Mouse (Mus musculus): ENCODE data around the gene Gstm7. TPM values are rescaled to one million over a fixed set of nuclear protein-coding genes. Genes with fewer than 3 reads are reported as not detected.
A peak's percentile ranks its signal among the peaks of the same experiment; 100 is the strongest.

Gstm7 gene
- total and polyA plus RNA-seq, 2 experiments from 2014 or later = 36.4 to 38.3 TPM

DNA sequence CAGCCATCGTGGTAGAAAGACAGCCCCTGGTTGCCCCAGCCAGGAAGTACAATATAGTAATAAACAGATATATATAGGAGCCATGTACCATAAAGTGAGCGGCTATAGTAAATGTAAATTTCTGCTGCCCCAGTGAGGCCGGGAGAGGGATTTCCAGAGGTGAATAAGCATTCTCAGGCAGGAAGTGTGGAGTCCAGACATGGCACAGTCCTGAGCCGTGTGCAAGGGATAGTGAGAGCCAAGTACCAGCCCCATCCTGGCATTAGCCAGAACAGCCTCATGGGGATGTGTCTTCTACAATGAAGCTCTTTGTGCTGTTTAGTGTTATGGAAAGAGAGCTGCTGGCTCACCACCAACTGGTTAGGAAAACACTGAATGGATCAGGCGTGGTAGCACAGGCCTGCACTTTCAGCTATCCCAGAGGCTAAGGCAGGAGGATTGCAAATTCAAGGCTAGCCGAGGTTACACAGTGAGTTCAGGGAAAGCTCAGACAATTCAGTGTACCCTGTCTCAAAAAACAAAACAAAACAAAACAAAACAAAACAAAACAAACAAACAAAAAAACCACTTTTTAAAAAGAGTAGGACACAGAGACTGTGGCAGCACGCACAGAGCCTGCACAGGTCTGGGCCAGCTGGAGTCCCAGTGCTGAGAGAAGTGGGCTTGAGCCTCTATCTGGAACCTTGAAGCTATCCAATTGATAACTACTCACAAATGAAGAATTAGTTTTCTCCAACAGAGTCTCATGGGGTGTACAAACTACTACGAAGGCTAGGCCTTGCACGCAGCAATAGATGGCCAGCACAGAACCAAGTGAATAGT is 43.7 kb downstream of the Gstm7 start:
- 76% methylated on average over 9 of the region's 9 CpGs for WGBS
- no peak overlapping the region for H3K4me2 ChIP-seq (ENCODE audit: low read depth, low read length, poor library complexity, severe bottlenecking)
- no peaks in the 10 kb centered on the region for H3K36me3 ChIP-seq (ENCODE audit: insufficient read depth, low read length)
- no peaks in the 10 kb centered on the region for H3K4me1 ChIP-seq (ENCODE audit: insufficient read depth, low read length)
- H3K4me3 ChIP-seq (ENCODE audit: low read depth, low read length) = no peak overlapping the region
- ATAC-seq (ENCODE audit: low FRiP score) (peak; percentile 91), DNase-seq (ENCODE audit: low spot score) (peak; percentile 95)
- TF ChIP-seq CTCF (IDR thresholded peaks at IDR 0.05) = no peak
- peak overlapping the region; percentile 18; the same call in 1 of the 2 replicates for H3K27ac ChIP-seq (ENCODE audit: low read depth, low read length)
- H3K9ac ChIP-seq (replicated peaks; ENCODE audit: low read length, poor library complexity, severe bottlenecking) = no peak overlapping the region
- no peaks in the 10 kb centered on the region for H3K9me3 ChIP-seq (ENCODE audit: low read length)
- no peaks in the 10 kb centered on the region for H3K27me3 ChIP-seq (ENCODE audit: insufficient read depth, low read length)

DNA sequence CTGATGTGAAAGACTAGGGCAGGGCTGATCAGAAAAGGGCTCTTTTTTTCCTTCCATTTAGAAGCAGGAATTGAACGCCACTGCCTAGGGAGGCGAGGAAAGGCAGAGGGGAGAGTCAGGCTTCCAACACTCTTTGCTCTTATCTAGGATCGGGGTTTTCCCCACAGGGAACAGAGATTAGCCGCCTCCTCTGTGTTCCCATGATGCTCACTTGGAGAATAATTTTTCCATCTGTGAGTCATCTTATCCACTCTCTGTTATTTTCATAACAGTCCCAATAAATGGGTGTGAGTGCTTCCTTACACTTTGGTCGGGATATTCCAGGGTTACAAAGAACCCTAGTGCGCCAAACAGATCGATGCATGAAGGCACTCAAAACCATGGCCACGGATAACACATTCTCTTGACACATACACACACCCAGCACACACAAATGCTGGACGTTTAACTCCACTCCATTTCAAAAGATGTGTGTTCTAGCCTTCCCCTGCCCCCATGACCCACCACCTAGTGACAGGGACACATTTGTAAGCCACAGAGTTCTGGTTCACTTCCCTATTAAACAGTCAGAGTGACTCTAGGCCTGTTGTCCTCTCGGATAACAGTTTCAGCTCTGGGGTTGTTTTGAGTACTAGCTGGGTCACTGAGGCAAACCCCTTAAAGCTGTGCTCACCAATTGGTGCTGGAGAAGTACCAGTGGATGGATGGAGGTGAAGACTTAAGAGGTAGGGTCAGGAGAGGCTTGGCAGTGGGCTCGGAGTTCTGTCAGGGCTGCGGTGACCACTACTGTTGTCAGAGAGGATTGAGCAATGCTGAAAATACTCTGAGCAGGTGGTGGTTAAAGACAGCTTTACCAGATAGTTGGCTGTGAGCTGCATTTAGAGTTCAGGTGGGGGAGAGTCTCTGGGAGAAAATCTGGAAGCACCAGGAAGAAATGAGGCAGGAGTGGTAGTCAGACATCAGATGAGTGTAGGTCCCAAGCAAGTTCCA is 53.6 kb downstream of the Gstm7 start:
- no peaks in the 10 kb centered on the region for H3K4me1 ChIP-seq (ENCODE audit: insufficient read depth, low read length)
- H3K9ac ChIP-seq (replicated peaks; ENCODE audit: low read length, poor library complexity, severe bottlenecking) = no peak overlapping the region
- DNase-seq (ENCODE audit: low spot score) = no peak
- WGBS = 82% methylated on average over 12 of the region's 12 CpGs
- no peak for TF ChIP-seq CTCF (IDR thresholded peaks at IDR 0.05)
- no peak overlapping the region for H3K27ac ChIP-seq (ENCODE audit: low read depth, low read length)
- H3K27me3 ChIP-seq (ENCODE audit: insufficient read depth, low read length) = no peaks in the 10 kb centered on the region
- H3K4me3 ChIP-seq (ENCODE audit: low read depth, low read length) = no peak overlapping the region
- ATAC-seq (ENCODE audit: low FRiP score) = no peak
- no peak overlapping the region for H3K4me2 ChIP-seq (ENCODE audit: low read depth, low read length, poor library complexity, severe bottlenecking)
- H3K36me3 ChIP-seq (ENCODE audit: insufficient read depth, low read length) = no peaks in the 10 kb centered on the region
- H3K9me3 ChIP-seq (ENCODE audit: low read length) = no peaks in the 10 kb centered on the region

DNA sequence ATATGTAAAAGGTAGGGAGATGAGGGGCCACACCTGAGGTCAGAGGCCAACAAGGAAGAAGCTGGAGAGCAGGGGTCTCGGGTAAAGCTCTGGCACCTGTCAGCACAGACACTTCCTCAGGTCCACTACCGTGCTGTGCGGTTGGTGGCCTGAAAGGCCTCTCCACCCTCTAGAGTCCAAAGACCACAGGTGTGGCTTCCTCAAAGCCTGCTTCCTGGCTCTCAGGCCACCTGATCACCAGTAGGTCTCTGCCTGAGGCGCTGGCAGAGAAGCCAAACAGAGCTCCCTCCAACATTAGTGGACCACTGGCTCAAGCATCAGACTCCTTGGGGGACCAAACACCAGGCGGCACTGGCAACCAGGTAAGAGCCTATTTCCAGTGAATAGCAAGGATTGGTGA is 54.6 kb downstream of the Gstm7 start, which contains the start of gene Eps8l3:
Gene Eps8l3, plus strand, starts transcription at position 225 of the 400 bp plus-strand sequence.
- H3K9me3 ChIP-seq (ENCODE audit: low read length) = no peaks in the 10 kb centered on the region

More for the DNA sequence above, 54.6 kb downstream of the Gstm7 start, which contains the start of gene Eps8l3:
- no peaks in the 10 kb centered on the region for H3K27me3 ChIP-seq (ENCODE audit: insufficient read depth, low read length)
- 87% methylated on average over 5 of the region's 5 CpGs for WGBS
- DNase-seq (ENCODE audit: low spot score) (no peak), ATAC-seq (ENCODE audit: low FRiP score) (no peak)
- no peak within 1 kb of the TSS for H3K4me2 ChIP-seq (ENCODE audit: low read depth, low read length, poor library complexity, severe bottlenecking)
- no peak within 1 kb of the TSS for H3K9ac ChIP-seq (replicated peaks; ENCODE audit: low read length, poor library complexity, severe bottlenecking)
- no peak within 1 kb of the TSS for H3K27ac ChIP-seq (ENCODE audit: low read depth, low read length)
- H3K4me3 ChIP-seq (ENCODE audit: low read depth, low read length) = no peak within 1 kb of the TSS
- no peaks in the 10 kb centered on the region for H3K36me3 ChIP-seq (ENCODE audit: insufficient read depth, low read length)
- no peaks in the 10 kb centered on the region for H3K4me1 ChIP-seq (ENCODE audit: insufficient read depth, low read length)
- TF ChIP-seq CTCF (IDR thresholded peaks at IDR 0.05) = no peak

Other genes with a start within 250 kb of the Gstm7 start
- 65.9 and 76.0 TPM in 2 replicates for gene Ahcyl1, start 235.3 kb downstream of the Gstm7 start, total RNA-seq (2014; rRNA removed)
- 109 and 111 TPM in 2 replicates for gene Ahcyl1, start 235.3 kb downstream of the Gstm7 start, polyA plus RNA-seq (2015; fragmentation: Nextera tagmentation; extraction: Ambion mirVana)
- 10.6 and 12.3 TPM in 2 replicates for gene Csf1, start 171.3 kb downstream of the Gstm7 start, total RNA-seq (2014; rRNA removed)
- gene Csf1, start 171.3 kb downstream of the Gstm7 start, polyA plus RNA-seq (2015; fragmentation: Nextera tagmentation; extraction: Ambion mirVana) = 8.1 and 10.9 TPM in 2 replicates
- not detected in 2 replicates for gene Eps8l3, start 54.6 kb downstream of the Gstm7 start, total RNA-seq (2014; rRNA removed)
- gene Eps8l3, start 54.6 kb downstream of the Gstm7 start, polyA plus RNA-seq (2015; fragmentation: Nextera tagmentation; extraction: Ambion mirVana) = not detected in 2 replicates
- gene Gstm5, start 36.0 kb downstream of the Gstm7 start, total RNA-seq (2014; rRNA removed) = 142 and 166 TPM in 2 replicates
- gene Gstm5, start 36.0 kb downstream of the Gstm7 start, polyA plus RNA-seq (2015; fragmentation: Nextera tagmentation; extraction: Ambion mirVana) = 316 and 320 TPM in 2 replicates
- 16.7 and 25.5 TPM in 2 replicates for gene Gstm6, start 11.9 kb upstream of the Gstm7 start, total RNA-seq (2014; rRNA removed)
- gene Gstm6, start 11.9 kb upstream of the Gstm7 start, polyA plus RNA-seq (2015; fragmentation: Nextera tagmentation; extraction: Ambion mirVana) = 27.2 and 31.6 TPM in 2 replicates
- gene Gstm3, start 37.5 kb upstream of the Gstm7 start, total RNA-seq (2014; rRNA removed) = not detected in 2 replicates
- not detected in 2 replicates for gene Gstm3, start 37.5 kb upstream of the Gstm7 start, polyA plus RNA-seq (2015; fragmentation: Nextera tagmentation; extraction: Ambion mirVana)
- gene Gstm2, start 54.6 kb upstream of the Gstm7 start, total RNA-seq (2014; rRNA removed) = 8.5 and 10.2 TPM in 2 replicates
- gene Gstm2, start 54.6 kb upstream of the Gstm7 start, polyA plus RNA-seq (2015; fragmentation: Nextera tagmentation; extraction: Ambion mirVana) = 13.0 and 14.8 TPM in 2 replicates
- 105 and 142 TPM in 2 replicates for gene Gstm1, start 86.2 kb upstream of the Gstm7 start, total RNA-seq (2014; rRNA removed)
- gene Gstm1, start 86.2 kb upstream of the Gstm7 start, polyA plus RNA-seq (2015; fragmentation: Nextera tagmentation; extraction: Ambion mirVana) = 293 and 371 TPM in 2 replicates
- 4.1 and 4.5 TPM in 2 replicates for gene Gstm4, start 113.1 kb upstream of the Gstm7 start, total RNA-seq (2014; rRNA removed)
- 25.6 and 25.9 TPM in 2 replicates for gene Gstm4, start 113.1 kb upstream of the Gstm7 start, polyA plus RNA-seq (2015; fragmentation: Nextera tagmentation; extraction: Ambion mirVana)
- gene Ampd2, start 154.8 kb upstream of the Gstm7 start, total RNA-seq (2014; rRNA removed) = 58.4 and 79.8 TPM in 2 replicates
- 58.8 and 60.0 TPM in 2 replicates for gene Ampd2, start 154.8 kb upstream of the Gstm7 start, polyA plus RNA-seq (2015; fragmentation: Nextera tagmentation; extraction: Ambion mirVana)
- gene Gnat2, start 161.0 kb upstream of the Gstm7 start, total RNA-seq (2014; rRNA removed) = 0.28 TPM in 1 of 2 replicates, not detected in the other
- 0.26 and 0.28 TPM in 2 replicates for gene Gnat2, start 161.0 kb upstream of the Gstm7 start, polyA plus RNA-seq (2015; fragmentation: Nextera tagmentation; extraction: Ambion mirVana)
- 70.8 and 97.2 TPM in 2 replicates for gene Gnai3, start 214.3 kb upstream of the Gstm7 start, total RNA-seq (2014; rRNA removed)
- gene Gnai3, start 214.3 kb upstream of the Gstm7 start, polyA plus RNA-seq (2015; fragmentation: Nextera tagmentation; extraction: Ambion mirVana) = 87.4 and 93.6 TPM in 2 replicates
- gene Gpr61, start 223.1 kb upstream of the Gstm7 start, total RNA-seq (2014; rRNA removed) = 12.2 and 12.8 TPM in 2 replicates
- gene Gpr61, start 223.1 kb upstream of the Gstm7 start, polyA plus RNA-seq (2015; fragmentation: Nextera tagmentation; extraction: Ambion mirVana) = 7.8 and 8.4 TPM in 2 replicates

Measured in midbrain, postnatal 0 days (tissue).